Mouse (Mus musculus): ENCODE measurements around the gene Llcfc1.

Gene Llcfc1

GRCm38 (mm10) chr6:41684131-41684530, at the start of gene Llcfc1:
Llcfc1 (plus strand) TSS chr6:41684431.
- no peak for DNase-seq (ENCODE audit: inconsistent ontology term)

- no peak for DNase-seq (ENCODE audit: inconsistent ontology term)
Measured at GRCm38 (mm10) chr6:41635211-41635610, 49.0 kb upstream of the Llcfc1 start.

GRCm38 (mm10) chr6:41636178-41636577, 48.1 kb upstream of the Llcfc1 start, which contains the start of gene Trpv6:
Trpv6 (minus strand) TSS chr6:41636405.
- no peak for DNase-seq (ENCODE audit: inconsistent ontology term)

GRCm38 (mm10) chr6:41637393-41637792, 46.8 kb upstream of the Llcfc1 start:
- DNase-seq (ENCODE audit: inconsistent ontology term), result no peak

GRCm38 (mm10) chr6:41637927-41638506, 46.2 kb upstream of the Llcfc1 start:
- DNase-seq (ENCODE audit: inconsistent ontology term), result no peak

GRCm38 (mm10) chr6:41640449-41640848, 43.8 kb upstream of the Llcfc1 start:
- no peak for DNase-seq (ENCODE audit: inconsistent ontology term)

GRCm38 (mm10) chr6:41641173-41641866, 42.9 kb upstream of the Llcfc1 start:
- no peak for DNase-seq (ENCODE audit: inconsistent ontology term)

DNA sequence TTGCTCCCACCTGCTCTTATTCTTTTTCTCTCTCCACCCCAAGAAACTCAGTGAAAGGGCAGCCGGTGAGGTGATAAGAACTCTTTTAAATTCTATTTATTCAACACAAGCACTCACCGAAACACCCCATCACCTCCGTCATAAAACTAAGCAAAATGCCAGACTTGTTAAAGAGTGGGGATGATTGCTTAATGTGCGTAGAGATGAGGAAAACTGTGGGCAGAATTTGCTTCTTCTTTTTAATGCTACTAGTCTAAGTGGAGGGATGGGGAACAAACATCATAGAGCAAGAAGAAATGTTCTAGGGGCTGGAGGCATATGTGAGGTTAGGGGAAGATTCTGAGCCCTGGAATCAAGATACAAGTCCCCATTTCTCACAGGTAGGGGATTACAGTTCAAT, 41.5 kb upstream of the Llcfc1 start:
- no peak for DNase-seq (ENCODE audit: inconsistent ontology term)

- no peak for DNase-seq (ENCODE audit: inconsistent ontology term)
Measured at GRCm38 (mm10) chr6:41643227-41643626, 41.0 kb upstream of the Llcfc1 start.

DNA sequence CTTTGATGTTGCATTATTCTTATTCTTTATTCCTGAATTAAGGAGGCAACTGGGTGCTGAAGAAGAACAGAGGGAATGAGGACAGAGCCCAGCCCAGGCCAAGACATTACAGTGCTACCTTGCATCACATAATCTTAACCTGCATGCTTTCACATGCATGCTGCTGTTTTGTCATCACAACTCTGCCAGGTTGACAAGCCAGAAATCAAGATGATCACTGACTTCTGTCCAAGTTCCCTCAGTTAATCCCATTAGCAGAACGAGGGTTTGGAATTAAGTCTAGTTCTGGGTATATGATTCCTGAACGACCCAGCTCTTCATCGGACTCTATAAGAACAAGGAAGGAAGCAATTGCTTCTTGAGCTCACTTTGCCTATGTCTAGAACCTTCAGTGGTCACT, 38.0 kb upstream of the Llcfc1 start:
- no peak for DNase-seq (ENCODE audit: inconsistent ontology term)

DNA sequence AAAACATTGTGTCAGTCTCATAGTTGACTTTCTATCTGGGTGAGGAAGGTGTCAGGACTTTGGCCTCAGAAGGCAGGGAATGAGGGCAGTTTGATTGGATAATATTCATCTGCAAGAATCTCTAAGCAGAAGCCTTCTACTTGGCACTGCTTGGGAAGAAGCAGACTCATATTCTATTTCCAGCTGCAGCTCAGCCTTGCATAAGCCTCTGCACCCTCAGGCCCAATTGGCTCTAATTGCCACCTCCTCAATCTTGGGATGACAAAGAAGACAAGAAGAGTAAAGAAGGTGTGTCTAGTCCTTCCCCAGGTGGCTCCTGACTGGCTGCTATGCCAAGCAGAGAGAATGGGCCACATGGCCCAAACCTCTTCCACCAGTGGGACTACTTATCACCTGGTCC, 37.6 kb upstream of the Llcfc1 start:
- no peak for DNase-seq (ENCODE audit: inconsistent ontology term)

DNA sequence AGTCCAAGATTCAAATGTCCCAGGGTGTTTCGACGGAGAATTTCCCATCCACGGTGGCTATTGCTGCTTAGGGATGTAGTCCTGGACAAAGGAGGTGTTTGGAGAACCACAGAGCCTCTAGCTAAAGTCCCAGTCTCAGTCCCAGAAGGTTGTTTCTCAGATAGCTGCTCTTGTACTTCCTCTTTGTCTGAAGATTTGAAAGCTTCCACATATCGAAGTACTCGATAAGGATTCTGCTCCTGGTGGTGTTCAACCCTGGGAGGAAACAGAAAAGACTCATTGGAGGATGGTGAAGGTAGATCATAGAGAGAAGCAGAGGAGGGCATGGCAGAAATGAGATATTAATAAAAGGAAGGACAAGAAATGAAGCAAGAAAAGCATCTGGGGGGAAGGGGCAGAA, 31.1 kb upstream of the Llcfc1 start:
- DNase-seq (ENCODE audit: inconsistent ontology term), result no peak

DNA sequence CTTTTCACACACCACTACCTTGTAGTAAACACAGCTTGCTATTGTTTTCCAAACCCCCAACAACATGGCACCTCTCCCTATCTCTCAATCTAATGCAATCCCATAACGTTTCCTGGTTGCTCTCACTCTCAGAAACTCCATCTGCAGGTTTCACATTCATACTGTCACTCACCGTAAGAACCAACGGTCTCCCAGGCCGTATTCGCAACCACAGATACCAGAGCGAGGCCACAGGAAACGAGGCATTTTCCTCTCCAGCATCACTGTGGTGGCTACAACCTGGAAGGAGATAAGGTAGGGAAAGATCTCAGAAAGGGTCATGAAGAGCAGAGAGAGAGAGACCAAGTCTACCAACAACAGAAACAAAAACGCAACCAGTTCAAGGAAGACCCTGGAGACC, 29.6 kb upstream of the Llcfc1 start:
- DNase-seq (ENCODE audit: inconsistent ontology term), result no peak

GRCm38 (mm10) chr6:41658487-41658886, 25.7 kb upstream of the Llcfc1 start:
- no peak for DNase-seq (ENCODE audit: inconsistent ontology term)

- DNase-seq (ENCODE audit: inconsistent ontology term), result peak; percentile 4
Measured at GRCm38 (mm10) chr6:41662320-41662719, 21.9 kb upstream of the Llcfc1 start.

DNA sequence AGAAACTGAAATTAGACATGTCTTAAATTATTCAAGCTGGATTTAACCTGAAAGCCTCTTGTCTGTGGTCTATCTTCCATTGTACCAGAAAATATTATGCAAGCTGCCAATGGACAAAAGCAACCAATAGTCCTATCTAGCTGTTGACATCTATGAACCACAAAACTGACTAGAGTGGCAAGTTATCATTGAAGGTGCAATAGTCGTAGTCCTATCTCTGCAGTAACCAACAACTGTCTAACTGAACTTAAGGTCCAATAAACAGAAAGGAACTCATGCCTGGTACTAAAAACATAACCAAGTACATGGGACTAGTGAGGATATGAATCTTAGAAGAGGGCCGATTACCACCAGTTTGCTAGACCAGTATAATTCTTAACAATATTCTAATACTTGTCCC, 7.7 kb upstream of the Llcfc1 start:
- DNase-seq (ENCODE audit: inconsistent ontology term), result no peak

DNA sequence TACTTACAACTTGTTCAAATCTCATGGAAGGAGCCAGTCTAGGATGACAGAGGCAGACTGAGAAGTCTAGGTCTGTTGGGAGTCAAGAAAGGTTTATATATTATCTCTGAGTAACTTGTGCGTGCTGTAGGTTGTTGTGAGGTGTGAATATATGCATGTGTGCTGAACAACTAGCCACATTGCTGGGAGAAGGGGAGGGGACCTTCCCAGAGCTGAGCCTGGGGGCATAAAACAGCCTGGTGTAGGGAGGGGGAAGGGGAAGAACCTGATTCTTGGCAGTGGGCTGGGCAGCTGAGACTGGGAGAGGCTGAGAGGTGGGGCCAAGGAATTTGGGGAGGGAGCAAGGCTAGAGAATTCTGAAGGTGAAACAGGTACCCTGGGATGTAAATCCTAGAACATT, 3.6 kb upstream of the Llcfc1 start, which contains the start of gene Trpv5:
TSS of gene Trpv5 (minus strand) at position 101 of the 400 bp plus-strand sequence.
- DNase-seq (ENCODE audit: inconsistent ontology term), result no peak

DNA sequence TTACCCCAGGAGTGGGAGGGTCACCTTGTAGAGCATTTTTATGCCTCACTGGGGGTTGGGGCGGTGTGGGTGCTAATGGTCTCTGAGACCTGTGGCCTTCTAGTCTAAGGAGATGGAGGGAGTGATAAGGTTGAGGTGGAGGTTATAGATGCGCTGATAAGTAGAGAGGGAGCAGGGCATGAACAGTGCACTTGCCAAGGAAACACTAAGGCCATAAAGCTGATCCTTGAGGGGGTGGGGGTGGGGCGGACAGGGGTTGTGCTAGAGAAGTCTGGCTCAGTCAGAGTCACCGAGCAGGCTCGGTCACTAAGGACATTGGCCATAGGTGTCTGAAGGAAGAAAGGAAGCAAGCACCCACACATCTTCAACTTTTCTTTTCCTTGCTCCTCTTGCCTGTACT, 2.6 kb upstream of the Llcfc1 start:
- no peak for DNase-seq (ENCODE audit: inconsistent ontology term)

GRCm38 (mm10) chr6:41684911-41685310, 680 bp downstream of the Llcfc1 start:
- no peak for DNase-seq (ENCODE audit: inconsistent ontology term)

GRCm38 (mm10) chr6:41685596-41685995, 1.4 kb downstream of the Llcfc1 start:
- no peak for DNase-seq (ENCODE audit: inconsistent ontology term)

GRCm38 (mm10) chr6:41692200-41692599, 8.0 kb downstream of the Llcfc1 start:
- DNase-seq (ENCODE audit: inconsistent ontology term), result no peak

GRCm38 (mm10) chr6:41694407-41694806, 10.2 kb downstream of the Llcfc1 start:
- DNase-seq (ENCODE audit: inconsistent ontology term), result no peak

- DNase-seq (ENCODE audit: inconsistent ontology term), result no peak
Measured at GRCm38 (mm10) chr6:41701245-41701644, 17.0 kb downstream of the Llcfc1 start.

GRCm38 (mm10) chr6:41702928-41703327, 18.7 kb downstream of the Llcfc1 start:
- no peak for DNase-seq (ENCODE audit: inconsistent ontology term)

All from Muller cell, postnatal 12 days (primary cell).